Mouse (Mus musculus): ENCODE data around the gene Ulk4.

DNA sequence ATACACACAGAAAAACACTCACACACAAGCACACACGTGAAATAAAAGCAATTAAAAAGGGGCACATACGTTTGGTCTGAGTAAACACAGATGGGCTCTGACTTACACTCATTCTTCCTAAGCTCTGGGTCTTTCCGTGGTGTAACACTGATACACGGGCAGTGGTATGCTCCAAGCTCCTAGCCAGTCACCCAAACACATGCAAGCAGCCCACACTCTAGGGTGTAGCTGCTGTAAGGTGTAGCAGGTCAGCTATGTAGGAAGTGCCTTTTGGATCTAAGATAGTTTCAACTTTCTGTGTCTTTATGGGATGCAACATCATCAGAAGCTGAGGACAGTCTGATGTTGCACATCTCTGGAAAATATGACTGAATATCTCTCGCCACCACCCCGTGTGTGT is 241.7 kb downstream of the Ulk4 start:
- TF ChIP-seq CTCF (IDR thresholded peaks at IDR 0.05; ENCODE audit: borderline replicate concordance, control insufficient read depth, extremely low read depth, insufficient read depth, low read length, poor library complexity) (no peak), POLR2A (IDR thresholded peaks at IDR 0.05; ENCODE audit: control insufficient read depth, extremely low read depth, insufficient read depth, low read length, poor library complexity) (no peak)

Measured in thymus, adult 2 months (tissue).